Mouse (Mus musculus) limb, embryonic 11.5 days (tissue): ENCODE results near the gene Ubl3. TPM values are rescaled to one million over a fixed set of nuclear protein-coding genes. Genes with fewer than 3 reads are reported as not detected.

Source experiments
- ATAC-seq: fragments of 200-750 bp; cut with Nextera tagmentation; 2 replicates; pipeline ENCODE4 v1.8.0; 2017; ENCODE audit warnings: low read depth; ENCODE audit not compliant: insufficient number of reproducible peaks, low FRiP score, low TSS enrichment
- DNase-seq: peaks from one replicate; pipeline ENCODE4 v3.0.0-alpha.2; 2015; ENCODE audit warnings: low spot score
- H3K27ac ChIP-seq: fragments of 300-500 bp; sonication (generic); replicated peaks from 2 replicates; pipeline ENCODE4 v1.5.1; 2014; ENCODE audit warnings: low read depth, mild to moderate bottlenecking, low read length
- H3K27me3 ChIP-seq: fragments of 300-500 bp; sonication (generic); 2 replicates; pipeline ENCODE4 v1.6.1; 2014; ENCODE audit warnings: mild to moderate bottlenecking, low read length, mixed read lengths; ENCODE audit not compliant: control insufficient read depth, insufficient read depth
- H3K36me3 ChIP-seq: fragments of 300-500 bp; sonication (generic); 2 replicates; pipeline ENCODE4 v1.6.1; 2014; ENCODE audit warnings: mild to moderate bottlenecking, low read length, moderate library complexity, mixed read lengths; ENCODE audit not compliant: control insufficient read depth, insufficient read depth
- H3K4me1 ChIP-seq: fragments of 300-500 bp; sonication (generic); 2 replicates; pipeline ENCODE4 v1.6.1; 2014; ENCODE audit warnings: low read length, mixed read lengths; ENCODE audit not compliant: control insufficient read depth, insufficient read depth
- H3K4me2 ChIP-seq: fragments of 300-500 bp; sonication (generic); 2 replicates; pipeline ENCODE4 v1.6.1; 2014; ENCODE audit warnings: low read depth, mild to moderate bottlenecking, moderate library complexity; ENCODE audit not compliant: severe bottlenecking
- H3K4me3 ChIP-seq: fragments of 300-500 bp; sonication (generic); 2 replicates; pipeline ENCODE4 v1.5.1; 2014; ENCODE audit warnings: low read depth, low read length
- H3K9ac ChIP-seq: fragments of 300-500 bp; sonication (generic); 2 replicates; pipeline ENCODE4 v1.6.1; 2014; ENCODE audit warnings: mild to moderate bottlenecking, low read length
- H3K9me3 ChIP-seq: fragments of 300-500 bp; sonication (generic); 2 replicates; pipeline ENCODE4 v1.6.1; 2016; ENCODE audit warnings: low read length; ENCODE audit not compliant: control insufficient read depth
- WGBS: fragments of 180-500 bp; shearing (Covaris S2); extraction: QIAGEN DNeasy Blood & Tissue Kit; methylation state at CpG from one replicate; pipeline ENCODE4 v1.1.7; 2014; 5-methylcytosine and 5-hydroxymethylcytosine counted together
- polyA plus RNA-seq: library from polyadenylated mRNA; unstranded; fragments of >200 nt; fragmentation: Nextera tagmentation; extraction: Ambion mirVana; gene quantifications from 2 replicates; pipeline ENCODE4 v1.2.1, GENCODE M21; 2014

Ubl3 gene
- polyA plus RNA-seq, 1 experiment from 2014 or later = 50.6 TPM

- H3K27me3 ChIP-seq = no peaks in the 10 kb centered on the region
- H3K27ac ChIP-seq = no peak overlapping the region
- DNase-seq (no peak), ATAC-seq (no peak)
- peak overlapping the region; percentile 68 for H3K4me2 ChIP-seq
- no peaks in the 10 kb centered on the region for H3K36me3 ChIP-seq
- no peak overlapping the region for H3K9ac ChIP-seq
- WGBS = 2% methylated on average over 6 of the region's 6 CpGs
- peak overlapping the region; percentile 65 for H3K4me3 ChIP-seq
- H3K9me3 ChIP-seq = no peaks in the 10 kb centered on the region
- H3K4me1 ChIP-seq = peaks cover 15% of the 10 kb centered on the region
Observed at GRCm38 (mm10) chr5:148550393-148550792, 2.2 kb downstream of the Ubl3 start.

- no peak for ATAC-seq
- 5% methylated on average over 4 of the region's 4 CpGs for WGBS
- DNase-seq = peak; percentile 28
- peaks cover 15% of the 10 kb centered on the region for H3K4me1 ChIP-seq
- no peaks in the 10 kb centered on the region for H3K36me3 ChIP-seq
- H3K4me3 ChIP-seq = no peak overlapping the region
- no peak overlapping the region for H3K9ac ChIP-seq
- H3K4me2 ChIP-seq = no peak overlapping the region
- no peak overlapping the region for H3K27ac ChIP-seq
- H3K9me3 ChIP-seq = no peaks in the 10 kb centered on the region
- no peaks in the 10 kb centered on the region for H3K27me3 ChIP-seq
Observed at GRCm38 (mm10) chr5:148549307-148549706, 3.3 kb downstream of the Ubl3 start.

GRCm38 (mm10) chr5:148548568-148548967, 4.0 kb downstream of the Ubl3 start:
- no peak overlapping the region for H3K4me3 ChIP-seq
- peaks cover 15% of the 10 kb centered on the region for H3K4me1 ChIP-seq
- no peak overlapping the region for H3K27ac ChIP-seq
- H3K36me3 ChIP-seq = no peaks in the 10 kb centered on the region
- H3K27me3 ChIP-seq = no peaks in the 10 kb centered on the region
- WGBS = 72% methylated on average over 9 of the region's 9 CpGs
- H3K9me3 ChIP-seq = no peaks in the 10 kb centered on the region
- DNase-seq = no peak
- H3K9ac ChIP-seq = no peak overlapping the region
- no peak for ATAC-seq
- no peak overlapping the region for H3K4me2 ChIP-seq

- 53% methylated on average over 10 of the region's 10 CpGs for WGBS
- Histone ChIP-seq H3K27ac (no peak overlapping the region), H3K9me3 (no peaks in the 10 kb centered on the region), H3K4me1 (peaks cover 15% of the 10 kb centered on the region), H3K27me3 (no peaks in the 10 kb centered on the region), H3K4me2 (no peak overlapping the region), H3K36me3 (no peaks in the 10 kb centered on the region), H3K4me3 (no peak overlapping the region), H3K9ac (no peak overlapping the region)
- no peak for DNase-seq
- no peak for ATAC-seq
Observed at GRCm38 (mm10) chr5:148547870-148548456, 4.6 kb downstream of the Ubl3 start.

GRCm38 (mm10) chr5:148546970-148547369, 5.6 kb downstream of the Ubl3 start:
- H3K27me3 ChIP-seq = no peaks in the 10 kb centered on the region
- ATAC-seq = no peak
- 77% methylated on average over 2 of the region's 2 CpGs for WGBS

GRCm38 (mm10) chr5:148544733-148545132, 7.9 kb downstream of the Ubl3 start:
- H3K4me3 ChIP-seq = no peak overlapping the region
- no peak overlapping the region for H3K4me2 ChIP-seq
- H3K9me3 ChIP-seq = no peaks in the 10 kb centered on the region
- H3K9ac ChIP-seq = no peak overlapping the region
- DNase-seq = no peak
- H3K27ac ChIP-seq = no peak overlapping the region
- H3K4me1 ChIP-seq = peaks cover 7% of the 10 kb centered on the region
- H3K27me3 ChIP-seq = no peaks in the 10 kb centered on the region
- no peak for ATAC-seq
- H3K36me3 ChIP-seq = no peaks in the 10 kb centered on the region
- WGBS = 92% methylated on average over 2 of the region's 2 CpGs

More at GRCm38 (mm10) chr5:148546970-148547369, 5.6 kb downstream of the Ubl3 start:
- DNase-seq = no peak
- Histone ChIP-seq H3K9ac (no peak overlapping the region), H3K9me3 (no peaks in the 10 kb centered on the region), H3K36me3 (no peaks in the 10 kb centered on the region), H3K4me3 (no peak overlapping the region), H3K4me1 (peaks cover 15% of the 10 kb centered on the region), H3K4me2 (no peak overlapping the region), H3K27ac (no peak overlapping the region)

- no peaks in the 10 kb centered on the region for H3K27me3 ChIP-seq
- 73% methylated on average over 2 of the region's 2 CpGs for WGBS
- ATAC-seq (no peak), DNase-seq (no peak)
- H3K36me3 ChIP-seq = no peaks in the 10 kb centered on the region
- no peak overlapping the region for H3K27ac ChIP-seq
- no peaks in the 10 kb centered on the region for H3K9me3 ChIP-seq
- H3K9ac ChIP-seq = no peak overlapping the region
- H3K4me2 ChIP-seq = no peak overlapping the region
- no peak overlapping the region for H3K4me3 ChIP-seq
- H3K4me1 ChIP-seq = no peaks in the 10 kb centered on the region; the same call in 1 of the 2 replicates
Observed at GRCm38 (mm10) chr5:148542196-148542595, 10.4 kb downstream of the Ubl3 start.

GRCm38 (mm10) chr5:148535669-148536430, 16.7 kb downstream of the Ubl3 start:
- DNase-seq = no peak
- Histone ChIP-seq H3K4me3 (no peak overlapping the region), H3K27ac (no peak overlapping the region), H3K9ac (no peak overlapping the region), H3K4me1 (no peaks in the 10 kb centered on the region), H3K27me3 (no peaks in the 10 kb centered on the region), H3K9me3 (no peaks in the 10 kb centered on the region), H3K4me2 (no peak overlapping the region), H3K36me3 (no peaks in the 10 kb centered on the region)
- no peak for ATAC-seq
- 85% methylated on average over 4 of the region's 4 CpGs for WGBS
